Mouse (Mus musculus): Measurements from ENCODE around the gene Slc24a3. TPM values are rescaled to one million over a fixed set of nuclear protein-coding genes. Genes with fewer than 3 reads are reported as not detected.

Gene Slc24a3
- total and polyA plus RNA-seq, 3 experiments: not detected

- H3K4me3 ChIP-seq (ENCODE audit: control insufficient read depth in 1 of 2, insufficient read depth in 1 of 2, low read depth in 2 of 2, low read length in 2 of 2): no peak overlapping the region
- no peak for TF ChIP-seq MAFK (IDR thresholded peaks at IDR 0.05; ENCODE audit: borderline replicate concordance, low read depth, low read length)
- TF ChIP-seq RAD21 (IDR thresholded peaks at IDR 0.05; ENCODE audit: low read depth, low read length): no peak
- no peak for TF ChIP-seq TAL1 (IDR thresholded peaks at IDR 0.05; ENCODE audit: low read length)
- TF ChIP-seq HCFC1 (IDR thresholded peaks at IDR 0.05; ENCODE audit: low read depth, low read length): no peak
- no peak for TF ChIP-seq ZKSCAN1 (IDR thresholded peaks at IDR 0.05; ENCODE audit: low read depth, low read length)
- TF ChIP-seq UBTF (IDR thresholded peaks at IDR 0.05; ENCODE audit: borderline replicate concordance, insufficient read depth, low read depth, low read length): no peak
- DNase-seq (ENCODE audit: low read depth, low spot score): no peak
- no peak overlapping the region for H3K27ac ChIP-seq (ENCODE audit: control insufficient read depth, low read depth, low read length)
- H3K9ac ChIP-seq (ENCODE audit: control insufficient read depth, low read depth, low read length, poor library complexity, severe bottlenecking): no peak overlapping the region
- no peaks in the 10 kb centered on the region for H3K4me1 ChIP-seq (ENCODE audit: control insufficient read depth in 1 of 2, insufficient read depth in 2 of 2, low read length in 2 of 2)
- no peaks in the 10 kb centered on the region for H3K79me2 ChIP-seq (ENCODE audit: control insufficient read depth, insufficient read depth, low read length, poor library complexity)
- H3K9me3 ChIP-seq (replicated peaks; ENCODE audit: insufficient read depth, low read length): no peaks in the 10 kb centered on the region
- no peaks in the 10 kb centered on the region for H3K36me3 ChIP-seq (ENCODE audit: control insufficient read depth in 1 of 2, insufficient read depth in 2 of 2, low read length in 2 of 2)
- no peaks in the 10 kb centered on the region for H3K27me3 ChIP-seq (ENCODE audit: control insufficient read depth in 1 of 2, insufficient read depth in 2 of 2, low read length in 2 of 2)
Observed at GRCm38 (mm10) chr2:145342956-145343355, 175.4 kb downstream of the Slc24a3 start.

- Histone ChIP-seq H3K4me3 (ENCODE audit: control insufficient read depth in 1 of 2, insufficient read depth in 1 of 2, low read depth in 2 of 2, low read length in 2 of 2) (no peak overlapping the region), H3K79me2 (ENCODE audit: control insufficient read depth, insufficient read depth, low read length, poor library complexity) (no peaks in the 10 kb centered on the region), H3K9ac (ENCODE audit: control insufficient read depth, low read depth, low read length, poor library complexity, severe bottlenecking) (no peak overlapping the region), H3K9me3 (replicated peaks; ENCODE audit: insufficient read depth, low read length) (no peaks in the 10 kb centered on the region), H3K27me3 (ENCODE audit: control insufficient read depth in 1 of 2, insufficient read depth in 2 of 2, low read length in 2 of 2) (no peaks in the 10 kb centered on the region), H3K27ac (ENCODE audit: control insufficient read depth, low read depth, low read length) (no peak overlapping the region), H3K36me3 (ENCODE audit: control insufficient read depth in 1 of 2, insufficient read depth in 2 of 2, low read length in 2 of 2) (no peaks in the 10 kb centered on the region), H3K4me1 (ENCODE audit: control insufficient read depth in 1 of 2, insufficient read depth in 2 of 2, low read length in 2 of 2) (no peaks in the 10 kb centered on the region)
- TF ChIP-seq CHD1 (IDR thresholded peaks at IDR 0.05; ENCODE audit: low read depth, low read length): no peak
- no peak for TF ChIP-seq KAT2A (conservative IDR thresholded peaks at IDR 0.05; ENCODE audit: low read depth, low read length)
- no peak for TF ChIP-seq ELF1 (IDR thresholded peaks at IDR 0.05; ENCODE audit: low read depth, low read length)
- TF ChIP-seq MXI1 (IDR thresholded peaks at IDR 0.05; ENCODE audit: low read depth, low read length): no peak
- no peak for TF ChIP-seq USF2 (IDR thresholded peaks at IDR 0.05; ENCODE audit: borderline replicate concordance in 1 of 2, insufficient read depth in 1 of 2, low read depth in 1 of 2, low read length in 2 of 2)
- no peak for TF ChIP-seq ETS1 (IDR thresholded peaks at IDR 0.05; ENCODE audit: low read depth, low read length)
- no peak for TF ChIP-seq MAZ (IDR thresholded peaks at IDR 0.05; ENCODE audit: low read depth, low read length)
- TF ChIP-seq SMC3 (IDR thresholded peaks at IDR 0.05; ENCODE audit: low read depth, low read length): no peak
- DNase-seq (ENCODE audit: low read depth, low spot score): no peak
Observed at GRCm38 (mm10) chr2:145344521-145344920, 177.0 kb downstream of the Slc24a3 start.

- TF ChIP-seq RCOR1 (IDR thresholded peaks at IDR 0.05; ENCODE audit: low read depth, low read length): no peak
- TF ChIP-seq MAX (IDR thresholded peaks at IDR 0.05; ENCODE audit: low read length): no peak
- TF ChIP-seq RAD21 (IDR thresholded peaks at IDR 0.05; ENCODE audit: low read depth, low read length): no peak
- no peak for TF ChIP-seq ZC3H11A (IDR thresholded peaks at IDR 0.05; ENCODE audit: low read depth, low read length)
- no peak for TF ChIP-seq POLR2A (IDR thresholded peaks at IDR 0.05; ENCODE audit: control insufficient read depth in 1 of 2, insufficient read depth in 1 of 2, low read depth in 1 of 2, low read length in 2 of 2, poor library complexity in 1 of 2)
- TF ChIP-seq BHLHE40 (IDR thresholded peaks at IDR 0.05; ENCODE audit: borderline replicate concordance, low read depth, low read length): no peak
- no peak for TF ChIP-seq NRF1 (IDR thresholded peaks at IDR 0.05; ENCODE audit: insufficient read depth, low read depth, low read length, poor library complexity, severe bottlenecking)
- no peak for TF ChIP-seq E2F4 (IDR thresholded peaks at IDR 0.05; ENCODE audit: borderline replicate concordance, low read depth, low read length)
- TF ChIP-seq SMC3 (IDR thresholded peaks at IDR 0.05; ENCODE audit: low read depth, low read length): no peak
- Histone ChIP-seq H3K27me3 (ENCODE audit: control insufficient read depth in 1 of 2, insufficient read depth in 2 of 2, low read length in 2 of 2) (no peaks in the 10 kb centered on the region), H3K4me1 (ENCODE audit: control insufficient read depth in 1 of 2, insufficient read depth in 2 of 2, low read length in 2 of 2) (no peaks in the 10 kb centered on the region), H3K9ac (ENCODE audit: control insufficient read depth, low read depth, low read length, poor library complexity, severe bottlenecking) (no peak overlapping the region), H3K4me3 (ENCODE audit: control insufficient read depth in 1 of 2, insufficient read depth in 1 of 2, low read depth in 2 of 2, low read length in 2 of 2) (no peak overlapping the region), H3K9me3 (replicated peaks; ENCODE audit: insufficient read depth, low read length) (no peaks in the 10 kb centered on the region), H3K79me2 (ENCODE audit: control insufficient read depth, insufficient read depth, low read length, poor library complexity) (no peaks in the 10 kb centered on the region), H3K36me3 (ENCODE audit: control insufficient read depth in 1 of 2, insufficient read depth in 2 of 2, low read length in 2 of 2) (no peaks in the 10 kb centered on the region), H3K27ac (ENCODE audit: control insufficient read depth, low read depth, low read length) (no peak overlapping the region)
- DNase-seq (ENCODE audit: low read depth, low spot score): no peak
Observed at GRCm38 (mm10) chr2:145353801-145354200, 186.2 kb downstream of the Slc24a3 start.
